Mouse (Mus musculus): ENCODE results near the gene Gm3415.

DNA sequence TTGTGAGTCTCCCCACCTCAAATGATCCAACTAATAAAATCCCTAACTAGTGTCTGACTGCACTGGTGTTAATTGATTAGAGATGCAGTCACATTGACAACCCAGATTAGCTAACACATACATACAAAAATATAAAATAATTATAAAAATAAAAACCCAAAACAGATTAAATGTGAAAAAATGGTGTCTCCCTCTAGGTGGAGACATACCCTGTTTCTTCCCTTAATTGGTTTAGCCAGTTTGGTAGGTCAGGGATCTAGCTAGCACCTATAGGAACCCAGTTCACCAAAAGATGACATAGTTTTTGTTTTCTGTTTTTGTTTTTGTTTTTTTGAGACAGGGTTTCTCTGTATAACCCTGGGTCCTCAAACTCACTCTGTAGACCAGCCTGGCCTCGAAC, 8.3 kb downstream of the Gm3415 start:
- no peak for TF ChIP-seq POLR2A (IDR thresholded peaks at IDR 0.05; ENCODE audit: insufficient read length, low read depth)
- no peak for TF ChIP-seq CEBPB (IDR thresholded peaks at IDR 0.05; ENCODE audit: insufficient read depth, poor library complexity, severe bottlenecking)
- TF ChIP-seq REST (IDR thresholded peaks at IDR 0.05; ENCODE audit: insufficient read depth, insufficient read length) = no peak
- TF ChIP-seq MAX (IDR thresholded peaks at IDR 0.05; ENCODE audit: low read depth) = no peak
- TF ChIP-seq TCF12 (IDR thresholded peaks at IDR 0.05; ENCODE audit: insufficient read depth, poor library complexity, severe bottlenecking) = no peak
- TF ChIP-seq USF1 (IDR thresholded peaks at IDR 0.05; ENCODE audit: low read depth) = no peak
- TF ChIP-seq E2F4 (IDR thresholded peaks at IDR 0.05; ENCODE audit: insufficient read depth) = no peak

Measured in myocyte (in vitro differentiated cells).